Mouse (Mus musculus) CH12.LX (cell line): ENCODE measurements around the gene Olfr92. TPM values are rescaled to one million over a fixed set of nuclear protein-coding genes. Genes with fewer than 3 reads are reported as not detected.

Experiments used
- DNase-seq: peaks from one replicate; pipeline ENCODE4 v3.0.0-alpha.2; 2013; ENCODE audit errors: extremely low read depth
- H3K27ac ChIP-seq: 2 replicates; pipeline ENCODE4 v1.5.1; 2012; ENCODE audit warnings: low read depth, mild to moderate bottlenecking, control low read depth, moderate library complexity; ENCODE audit not compliant: insufficient read depth
- H3K27me3 ChIP-seq: replicated peaks from 2 replicates; pipeline ENCODE3; 2012; ENCODE audit warnings: inconsistent platforms
- H3K36me3 ChIP-seq, 2 experiments: replicated peaks in 1 of 2; 2 replicates each; pipeline versions ENCODE3 to v1.6.1; 2012; ENCODE audit warnings: inconsistent platforms in 1 of 2, low read length in 1 of 2, mild to moderate bottlenecking in 1 of 2, mixed read lengths in 1 of 2, moderate library complexity in 1 of 2; ENCODE audit not compliant: control insufficient read depth in 1 of 2, insufficient read depth in 1 of 2
- H3K4me1 ChIP-seq, 2 experiments: 2 replicates each; pipeline ENCODE4 v1.6.1; 2012; ENCODE audit warnings: inconsistent platforms in 1 of 2, moderate library complexity in 1 of 2; ENCODE audit not compliant: insufficient read depth in 2 of 2, control insufficient read depth in 1 of 2
- H3K4me2 ChIP-seq: 2 replicates; pipeline ENCODE4 v1.6.1; 2012; ENCODE audit warnings: low read depth, mild to moderate bottlenecking, control low read depth; ENCODE audit not compliant: poor library complexity, insufficient read depth, severe bottlenecking
- H3K4me3 ChIP-seq, 3 experiments: fragments of 150-350 bp in 1 of 3; sonication (generic) in 1 of 3; replicated peaks in 1 of 3; 2 replicates each; pipeline versions ENCODE3 to v1.5.1; 2011 to 2012; ENCODE audit warnings: low read depth in 2 of 3, low read length in 2 of 3, mild to moderate bottlenecking in 2 of 3, moderate library complexity in 2 of 3, control low read depth in 1 of 3, improper control_type of control experiment in 1 of 3, inconsistent platforms in 1 of 3, mixed read lengths in 1 of 3; ENCODE audit not compliant: poor library complexity in 1 of 3
- H3K79me2 ChIP-seq: replicated peaks from 2 replicates; pipeline ENCODE4 v1.6.1; 2012; ENCODE audit warnings: mild to moderate bottlenecking, moderate library complexity; ENCODE audit not compliant: control insufficient read depth, poor library complexity, insufficient read depth, severe bottlenecking; ENCODE audit errors: extremely low read depth
- H3K9ac ChIP-seq: 2 replicates; pipeline ENCODE4 v1.6.1; 2012; ENCODE audit warnings: low read depth, mild to moderate bottlenecking, control low read depth, moderate library complexity; ENCODE audit not compliant: insufficient read depth
- H3K9me3 ChIP-seq: replicated peaks from 2 replicates; pipeline ENCODE3; 2012; ENCODE audit warnings: low read length, inconsistent platforms, mixed read lengths
- BHLHE40 ChIP-seq: IDR thresholded peaks from 2 replicates; pipeline ENCODE4 v1.6.1; 2011; ENCODE audit warnings: mild to moderate bottlenecking, low read depth, low read length, improper control_type of control experiment
- CHD1 ChIP-seq: IDR thresholded peaks from 2 replicates; pipeline ENCODE4 v1.6.1; 2012; ENCODE audit warnings: low read depth, low read length, improper control_type of control experiment, inconsistent platforms
- CTCF ChIP-seq, 2 experiments: IDR thresholded peaks in 1 of 2; conservative IDR thresholded peaks in 1 of 2; 2 replicates each; pipeline ENCODE4 v1.5.1; 2011 to 2012; ENCODE audit warnings: low read depth in 2 of 2, low read length in 2 of 2, improper control_type of control experiment in 1 of 2, inconsistent platforms in 1 of 2, mild to moderate bottlenecking in 1 of 2, moderate library complexity in 1 of 2
- E2F4 ChIP-seq: IDR thresholded peaks from 2 replicates; pipeline ENCODE4 v1.6.1; 2011; ENCODE audit warnings: low read depth, low read length, improper control_type of control experiment; ENCODE audit not compliant: insufficient replicate concordance
- EP300 ChIP-seq: IDR thresholded peaks from 2 replicates; pipeline ENCODE4 v1.6.1; 2011; ENCODE audit warnings: low read length, improper control_type of control experiment
- HCFC1 ChIP-seq: IDR thresholded peaks from 2 replicates; pipeline ENCODE4 v1.6.1; 2012; ENCODE audit warnings: low read depth, mild to moderate bottlenecking, inconsistent platforms, low read length, improper control_type of control experiment
- IRF4 ChIP-seq: IDR thresholded peaks from 2 replicates; pipeline ENCODE4 v1.6.1; 2014; ENCODE audit warnings: low read depth, mild to moderate bottlenecking, inconsistent platforms, low read length, improper control_type of control experiment
- JUND ChIP-seq: conservative IDR thresholded peaks from 2 replicates; pipeline ENCODE4 v1.6.1; 2011; ENCODE audit warnings: low read depth, low read length, improper control_type of control experiment
- MAX ChIP-seq: IDR thresholded peaks from 2 replicates; pipeline ENCODE4 v1.6.1; 2011; ENCODE audit warnings: low read length, improper control_type of control experiment
- MAZ ChIP-seq: IDR thresholded peaks from 2 replicates; pipeline ENCODE4 v1.6.1; 2012; ENCODE audit warnings: low read depth, mild to moderate bottlenecking, inconsistent platforms, low read length, improper control_type of control experiment, moderate library complexity
- MEF2A ChIP-seq: IDR thresholded peaks from 2 replicates; pipeline ENCODE4 v1.6.1; 2014; ENCODE audit warnings: low read depth, mild to moderate bottlenecking, inconsistent platforms, low read length, improper control_type of control experiment, borderline replicate concordance
- POLR2A ChIP-seq: IDR thresholded peaks from 2 replicates; pipeline ENCODE4 v1.6.1; 2011; ENCODE audit warnings: low read depth, mild to moderate bottlenecking, improper control_type of control experiment, low read length
- RAD21 ChIP-seq: IDR thresholded peaks from 2 replicates; pipeline ENCODE4 v1.6.1; 2011; ENCODE audit warnings: low read depth, mild to moderate bottlenecking, low read length, improper control_type of control experiment, moderate library complexity
- SIN3A ChIP-seq: IDR thresholded peaks from 2 replicates; pipeline ENCODE4 v1.6.1; 2012; ENCODE audit warnings: low read length, improper control_type of control experiment, inconsistent platforms
- SMC3 ChIP-seq: IDR thresholded peaks from 2 replicates; pipeline ENCODE4 v1.6.1; 2011; ENCODE audit warnings: low read depth, low read length, improper control_type of control experiment
- UBTF ChIP-seq: IDR thresholded peaks from 2 replicates; pipeline ENCODE4 v1.6.1; 2012; ENCODE audit warnings: low read depth, mild to moderate bottlenecking, inconsistent platforms, low read length, improper control_type of control experiment, moderate library complexity
- USF1 ChIP-seq: IDR thresholded peaks from 2 replicates; pipeline ENCODE4 v1.6.1; 2014; ENCODE audit warnings: low read depth, mild to moderate bottlenecking, inconsistent platforms, low read length, improper control_type of control experiment
- USF2 ChIP-seq: conservative IDR thresholded peaks from 2 replicates; pipeline ENCODE4 v1.6.1; 2011; ENCODE audit warnings: low read depth, low read length, improper control_type of control experiment
- ZC3H11A ChIP-seq: IDR thresholded peaks from 2 replicates; pipeline ENCODE4 v1.6.1; 2012; ENCODE audit warnings: low read depth, mild to moderate bottlenecking, inconsistent platforms, low read length, improper control_type of control experiment
- ZNF384 ChIP-seq: IDR thresholded peaks from 2 replicates; pipeline ENCODE4 v1.6.1; 2012; ENCODE audit warnings: low read depth, low read length, improper control_type of control experiment, inconsistent platforms
- dilution Hi-C: fragments of 300-500 bp; cut with MboI; formaldehyde crosslinking; loops from 2 replicates; pipeline ENCODE4 v1.14.3; 2020; ENCODE audit warnings: low sequenced_read_pairs; ENCODE audit not compliant: extremely low pct_unique_long_range_greater_than_20kb, extremely low pct_ligation_motif_present
- in situ Hi-C: fragments of 300-500 bp; cut with MboI; formaldehyde crosslinking; loops from 3 replicates; pipeline ENCODE4 v1.14.3; 2019; ENCODE audit warnings: low sequenced_read_pairs, low pct_ligation_motif_present, low pct_unique_long_range_greater_than_20kb, mixed read lengths
- polyA plus RNA-seq: library from polyadenylated mRNA; unstranded; fragments of >175 nt; gene quantifications from 2 replicates; pipeline ENCODE4 v1.2.1, GENCODE M21; 2012; ENCODE audit warnings: low read depth; ENCODE audit not compliant: insufficient read length
- total RNA-seq, 2 experiments: library from RNA; depleted of rRNA; stranded (reverse); fragments of 300-350 nt in 1 of 2; fragments of >200 nt in 1 of 2; gene quantifications; 2 replicates each; pipeline ENCODE4 v1.2.3; 2012 to 2014

Gene Olfr92
- total and polyA plus RNA-seq, 3 experiments: not detected

GRCm38 (mm10) chr17:37075766-37076165 is 44.1 kb downstream of the Olfr92 start:
- H3K27ac ChIP-seq: no peak overlapping the region
- no peak overlapping the region for H3K9ac ChIP-seq
- H3K36me3 ChIP-seq: peaks cover 18 to 58% of the 10 kb centered on the region in 2 experiments
- H3K4me3 ChIP-seq: no peak overlapping the region
- H3K9me3 ChIP-seq: no peaks in the 10 kb centered on the region
- no peak overlapping the region for H3K4me2 ChIP-seq
- peaks cover 0 to 8% of the 10 kb centered on the region in 2 experiments; a peak in 1 of 4 replicates for H3K4me1 ChIP-seq
- TF ChIP-seq CTCF (conservative IDR thresholded peaks at IDR 0.05 in 1 of 2, IDR thresholded peaks at IDR 0.05 in 1 of 2; ENCODE audit: low read depth in 2 of 2, low read length in 2 of 2): no peak
- no peak for TF ChIP-seq SMC3
- TF ChIP-seq POLR2A: no peak
- TF ChIP-seq MAX: no peak
- no peak for TF ChIP-seq RAD21
- no peak for TF ChIP-seq E2F4
- no peak for TF ChIP-seq UBTF
- no peak for TF ChIP-seq ZNF384
- no peak for TF ChIP-seq HCFC1
- no peak for TF ChIP-seq CHD1
- TF ChIP-seq ZC3H11A: no peak
- TF ChIP-seq MEF2A: no peak
- TF ChIP-seq SIN3A: no peak
- no peak for TF ChIP-seq EP300
- no peak for TF ChIP-seq BHLHE40
- no peak for TF ChIP-seq USF2
- TF ChIP-seq, all 38 proteins: peak for 0
- in situ Hi-C loops (loop anchor here (5.0 kb wide), 1 partner anchor 127 kb away; the partner anchor contains the start of gene Olfr94), dilution Hi-C loops (no loop called here)
- Histone ChIP-seq H3K27me3 (no peaks in the 10 kb centered on the region), H3K79me2 (no peaks in the 10 kb centered on the region)
- DNase-seq: no peak

- H3K4me3 ChIP-seq: no peak overlapping the region
- no peak for DNase-seq
- H3K79me2 ChIP-seq: no peaks in the 10 kb centered on the region
- dilution Hi-C loops (no loop called here), in situ Hi-C loops (loop anchor here (5.0 kb wide), 1 partner anchor 127 kb away; the partner anchor contains the start of gene Olfr94)
- H3K4me2 ChIP-seq: no peak overlapping the region
- peaks cover 18 to 64% of the 10 kb centered on the region in 2 experiments for H3K36me3 ChIP-seq
- no peak for TF ChIP-seq EP300
- no peak for TF ChIP-seq MEF2A
- TF ChIP-seq MAZ: no peak
- TF ChIP-seq IRF4: no peak
- TF ChIP-seq USF1: no peak
- no peak for TF ChIP-seq JUND
- no peak for TF ChIP-seq MAX
- peaks cover 0 to 8% of the 10 kb centered on the region in 2 experiments; a peak in 1 of 4 replicates for H3K4me1 ChIP-seq
- no peak overlapping the region for H3K27ac ChIP-seq
- no peak overlapping the region for H3K9ac ChIP-seq
- H3K9me3 ChIP-seq: no peaks in the 10 kb centered on the region
- H3K27me3 ChIP-seq: no peaks in the 10 kb centered on the region
Observed at GRCm38 (mm10) chr17:37075181-37075580, 44.7 kb downstream of the Olfr92 start.
